Mouse (Mus musculus) intestine, embryonic 14.5 days (tissue): Measurements from ENCODE around the gene Tyk2. TPM values are rescaled to one million over a fixed set of nuclear protein-coding genes. Genes with fewer than 3 reads are reported as not detected.

Experiments
- ATAC-seq: fragments of 200-750 bp; cut with Nextera tagmentation; replicated peaks from 2 replicates; pipeline ENCODE4 v1.8.0; 2017; ENCODE audit warnings: low read depth, moderate number of reproducible peaks, moderate TSS enrichment, moderate library complexity; ENCODE audit not compliant: low FRiP score, low TSS enrichment
- DNase-seq: peaks from one replicate; pipeline ENCODE4 v3.0.0-alpha.2; 2018; ENCODE audit warnings: low spot score
- H3K27ac ChIP-seq: fragments of 300-500 bp; sonication (generic); 2 replicates; pipeline ENCODE4 v1.5.1; 2014; ENCODE audit warnings: low read depth, mild to moderate bottlenecking, control low read depth
- H3K27me3 ChIP-seq: fragments of 300-500 bp; sonication (generic); replicated peaks from 2 replicates; pipeline ENCODE4 v1.6.1; 2014; ENCODE audit warnings: low read length, control low read depth; ENCODE audit not compliant: control insufficient read depth, insufficient read depth
- H3K36me3 ChIP-seq: fragments of 300-500 bp; sonication (generic); 2 replicates; pipeline ENCODE4 v1.6.1; 2014; ENCODE audit warnings: low read length, control low read depth; ENCODE audit not compliant: control insufficient read depth, insufficient read depth
- H3K4me1 ChIP-seq: fragments of 300-500 bp; sonication (generic); replicated peaks from 2 replicates; pipeline ENCODE4 v1.6.1; 2014; ENCODE audit warnings: low read length, control low read depth, mixed read lengths; ENCODE audit not compliant: control insufficient read depth, insufficient read depth
- H3K4me2 ChIP-seq: fragments of 300-500 bp; sonication (generic); 2 replicates; pipeline ENCODE4 v1.6.1; 2014; ENCODE audit warnings: low read length
- H3K4me3 ChIP-seq: fragments of 300-500 bp; sonication (generic); 2 replicates; pipeline ENCODE4 v1.5.1; 2014; ENCODE audit warnings: low read depth, low read length, control low read depth, mixed read lengths
- H3K9ac ChIP-seq: fragments of 300-500 bp; sonication (generic); 2 replicates; pipeline ENCODE4 v1.6.1; 2014; ENCODE audit warnings: mild to moderate bottlenecking, low read length
- H3K9me3 ChIP-seq: fragments of 300-500 bp; sonication (generic); 2 replicates; pipeline ENCODE4 v1.6.1; 2016; ENCODE audit warnings: low read length, control low read depth; ENCODE audit not compliant: control insufficient read depth
- WGBS: fragments of 180-500 bp; shearing (Covaris S2); extraction: QIAGEN DNeasy Blood & Tissue Kit; methylation state at CpG from one replicate; pipeline ENCODE4 v1.1.7; 2014; 5-methylcytosine and 5-hydroxymethylcytosine counted together
- polyA plus RNA-seq: library from polyadenylated mRNA; unstranded; fragments of >200 nt; fragmentation: Nextera tagmentation; extraction: Ambion mirVana; gene quantifications from 2 replicates; pipeline ENCODE4 v1.2.1, GENCODE M21; 2014

Gene Tyk2
- polyA plus RNA-seq, 1 experiment from 2014 or later, result 12.1 TPM

DNA sequence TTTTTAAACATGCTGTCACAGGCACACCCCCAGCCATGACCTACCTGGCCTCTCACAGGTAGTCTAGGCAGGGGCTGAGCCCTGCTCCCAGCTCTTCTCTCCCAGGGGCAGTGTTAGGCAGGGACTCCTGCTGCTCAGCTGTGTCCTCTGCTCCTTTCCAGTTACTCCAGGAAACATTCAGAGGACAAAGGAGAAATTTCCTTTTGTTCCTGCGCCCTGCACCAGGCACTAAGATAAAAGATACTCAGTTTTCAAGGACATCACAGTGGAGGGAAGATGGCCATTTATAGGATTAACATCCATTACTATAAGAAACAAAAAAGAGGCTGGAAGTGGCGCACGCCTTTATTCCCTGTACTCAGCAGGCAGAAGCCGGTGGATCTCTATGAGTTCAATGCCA lies 35.1 kb downstream of the Tyk2 start:
- peaks cover 5% of the 10 kb centered on the region for H3K4me1 ChIP-seq
- no peaks in the 10 kb centered on the region for H3K9me3 ChIP-seq
- no peak for DNase-seq
- H3K9ac ChIP-seq, result no peak overlapping the region
- no peak overlapping the region for H3K4me2 ChIP-seq
- no peak overlapping the region for H3K27ac ChIP-seq
- no peaks in the 10 kb centered on the region for H3K36me3 ChIP-seq
- no peak overlapping the region for H3K4me3 ChIP-seq
- H3K27me3 ChIP-seq, result no peaks in the 10 kb centered on the region
- WGBS, result 90% methylated on average over 4 of the region's 4 CpGs
- no peak for ATAC-seq

DNA sequence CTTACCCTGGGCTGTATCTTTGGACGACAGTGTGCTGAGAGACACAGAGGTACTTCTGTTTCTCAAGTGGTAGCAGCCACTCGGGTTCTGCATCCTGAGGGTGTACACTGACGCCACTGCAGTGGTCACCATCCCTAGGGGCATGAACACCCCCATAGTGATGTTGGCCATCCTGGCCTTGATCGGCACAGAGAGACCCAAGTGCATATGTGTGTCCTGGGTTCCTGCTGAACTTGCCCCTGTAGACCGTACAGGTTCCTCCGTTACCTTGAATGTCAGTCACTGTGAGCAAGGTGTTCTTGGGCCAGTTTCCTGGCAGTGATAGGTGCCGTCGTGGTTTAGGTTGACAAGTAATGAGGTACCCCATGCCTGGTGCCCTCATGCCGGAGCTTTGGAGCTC lies 37.6 kb downstream of the Tyk2 start:
- ATAC-seq (no peak), DNase-seq (no peak)
- Histone ChIP-seq H3K9ac (no peak overlapping the region), H3K4me3 (no peak overlapping the region), H3K9me3 (no peaks in the 10 kb centered on the region), H3K4me2 (no peak overlapping the region), H3K4me1 (peaks cover 12% of the 10 kb centered on the region), H3K27me3 (no peaks in the 10 kb centered on the region), H3K27ac (no peak overlapping the region), H3K36me3 (peaks cover 17% of the 10 kb centered on the region)
- 95% methylated on average over 9 of the region's 9 CpGs for WGBS

DNA sequence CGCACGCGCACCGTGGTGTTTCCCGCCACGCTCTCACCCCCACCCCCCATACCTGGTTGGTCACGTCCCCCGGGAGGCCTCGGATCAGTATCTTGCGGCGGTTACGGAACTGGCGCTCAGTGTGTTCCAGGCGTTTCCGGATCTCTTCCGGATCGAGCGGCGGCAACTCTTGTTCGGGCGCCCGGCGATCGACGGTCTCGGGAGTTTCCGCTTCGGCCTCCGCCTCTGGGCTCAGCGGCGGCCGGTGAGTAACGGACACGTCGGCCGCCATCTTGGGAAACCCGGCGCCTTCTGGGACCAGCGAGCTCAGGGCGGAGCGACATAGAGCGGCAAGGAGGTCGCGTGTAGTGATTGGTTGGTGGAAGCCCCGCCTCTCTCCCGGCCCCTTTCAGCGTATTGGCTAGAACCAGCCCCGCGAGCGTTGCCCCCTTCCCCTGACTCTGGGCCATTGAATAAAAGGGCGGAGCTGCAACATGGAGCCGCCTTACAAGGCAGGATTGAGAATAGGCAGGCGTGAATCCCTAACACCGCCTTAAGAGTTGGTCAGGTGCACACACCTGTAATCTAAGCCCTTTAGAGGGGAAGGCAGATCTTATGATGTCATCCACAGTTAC lies 39.2 kb downstream of the Tyk2 start, which contains the start of the genes Gm38431 and Raver1:
Gene Gm38431, minus strand, starts transcription at position 291 of the 614 bp plus-strand sequence.
Gene Raver1, minus strand, starts transcription at position 302 of the 614 bp plus-strand sequence.
- Histone ChIP-seq H3K9ac (peak within 1 kb of the TSS; percentile 81), H3K27ac (peak within 1 kb of the TSS; percentile 90), H3K9me3 (no peaks in the 10 kb centered on the region), H3K4me2 (peak within 1 kb of the TSS; percentile 81), H3K36me3 (peaks cover 32% of the 10 kb centered on the region), H3K4me3 (peak within 1 kb of the TSS; percentile 87), H3K4me1 (peaks cover 12% of the 10 kb centered on the region), H3K27me3 (no peaks in the 10 kb centered on the region)
- under 1% methylated on average over 54 of the region's 54 CpGs for WGBS
- DNase-seq, result peak; percentile 95
- ATAC-seq, result peak; percentile 99

DNA sequence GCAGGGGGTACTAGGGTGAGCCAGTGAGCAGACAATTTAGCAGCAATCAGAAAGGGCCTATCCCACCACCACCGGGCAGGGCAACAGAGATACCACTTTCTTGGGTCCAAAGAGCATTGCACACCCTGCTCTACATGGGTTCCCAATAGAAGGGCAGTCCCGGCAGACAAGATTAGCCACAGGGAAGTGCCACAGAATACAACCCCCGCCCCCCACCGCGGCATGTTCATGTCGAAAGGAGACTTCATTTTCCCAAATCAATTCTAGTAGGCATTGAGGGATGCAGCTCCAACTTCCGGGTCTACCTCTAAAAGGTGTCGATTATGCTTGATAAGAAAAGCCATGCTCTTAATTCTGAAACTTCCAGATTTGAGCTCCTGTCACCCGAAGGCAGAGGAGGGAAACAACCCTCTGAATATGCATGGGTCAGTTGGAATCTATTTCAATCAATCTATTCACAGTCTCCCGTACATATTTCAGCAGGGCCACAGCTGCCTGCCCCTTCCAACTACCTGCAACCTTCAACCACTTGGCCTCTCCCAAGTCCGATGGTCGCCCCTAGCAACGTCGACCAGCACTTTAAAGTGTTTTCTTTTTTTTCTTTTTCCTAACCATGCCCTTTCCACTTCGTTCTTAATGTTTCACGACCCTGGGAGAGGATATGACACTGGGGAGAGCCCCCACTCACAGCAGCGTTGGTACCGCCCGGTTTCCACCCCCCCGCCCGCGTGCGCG lies 39.9 kb downstream of the Tyk2 start:
- Histone ChIP-seq H3K9me3 (no peaks in the 10 kb centered on the region), H3K36me3 (peaks cover 39% of the 10 kb centered on the region), H3K4me2 (peak overlapping the region; percentile 81), H3K27ac (peak overlapping the region; percentile 90), H3K4me1 (peaks cover 12% of the 10 kb centered on the region), H3K4me3 (peak overlapping the region; percentile 87), H3K27me3 (no peaks in the 10 kb centered on the region), H3K9ac (peak overlapping the region; percentile 81)
- ATAC-seq (peak; percentile 21; the same call in 1 of the 2 replicates), DNase-seq (no peak)
- WGBS, result 4% methylated on average over 24 of the region's 24 CpGs

DNA sequence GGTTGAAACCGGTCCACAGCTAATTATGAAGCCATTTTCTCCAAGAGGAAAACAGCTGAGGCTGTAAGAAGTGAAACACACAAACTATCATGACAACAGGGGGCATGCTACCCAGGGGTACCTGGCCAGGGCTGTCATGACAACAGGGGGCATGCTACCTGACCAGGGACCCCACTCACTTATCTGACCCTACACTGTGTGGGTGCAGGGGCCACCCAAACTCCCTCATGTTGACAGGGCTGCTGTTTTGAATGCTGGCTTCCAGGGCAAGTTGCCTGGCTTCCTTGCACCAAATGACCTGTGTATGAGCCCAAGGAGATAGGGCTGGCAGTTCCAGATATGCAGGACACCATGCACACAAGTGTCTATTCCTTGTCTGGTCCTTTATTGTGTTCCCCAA lies 40.5 kb downstream of the Tyk2 start:
- WGBS, result 78% methylated on average over 1 of the region's 1 CpGs
- peaks cover 12% of the 10 kb centered on the region for H3K4me1 ChIP-seq
- peak overlapping the region; percentile 81 for H3K9ac ChIP-seq
- H3K4me3 ChIP-seq, result peak overlapping the region; percentile 87
- no peak for ATAC-seq
- peaks cover 45% of the 10 kb centered on the region for H3K36me3 ChIP-seq
- H3K27ac ChIP-seq, result no peak overlapping the region
- peak overlapping the region; percentile 81 for H3K4me2 ChIP-seq
- no peaks in the 10 kb centered on the region for H3K9me3 ChIP-seq
- H3K27me3 ChIP-seq, result no peaks in the 10 kb centered on the region
- DNase-seq, result no peak

DNA sequence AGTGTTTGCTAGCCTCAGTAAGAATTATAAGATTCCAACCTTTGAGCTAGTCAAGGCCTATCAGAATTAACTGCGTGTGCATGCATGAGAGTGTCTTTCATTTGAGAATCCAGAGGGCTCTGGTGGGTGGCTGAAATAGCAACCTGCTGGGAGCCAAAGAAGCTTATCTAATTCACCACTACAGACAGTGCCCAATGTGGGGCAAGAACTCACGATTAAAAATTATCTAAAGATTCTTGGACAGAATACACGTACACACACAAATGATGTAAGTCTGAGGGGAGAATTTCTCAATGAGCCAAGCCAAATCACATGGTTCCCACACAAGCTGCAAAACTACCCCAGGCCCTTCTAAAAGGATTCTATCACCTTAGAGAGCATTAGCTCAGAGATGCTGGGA lies 47.7 kb downstream of the Tyk2 start:
- WGBS, result 88% methylated on average over 3 of the region's 3 CpGs
- no peak overlapping the region for H3K4me3 ChIP-seq
- H3K27me3 ChIP-seq, result no peaks in the 10 kb centered on the region
- DNase-seq (no peak), ATAC-seq (no peak)
- no peak overlapping the region for H3K27ac ChIP-seq
- no peak overlapping the region for H3K4me2 ChIP-seq
- no peaks in the 10 kb centered on the region for H3K9me3 ChIP-seq
- H3K4me1 ChIP-seq, result no peaks in the 10 kb centered on the region
- peaks cover 96% of the 10 kb centered on the region for H3K36me3 ChIP-seq
- H3K9ac ChIP-seq, result no peak overlapping the region

DNA sequence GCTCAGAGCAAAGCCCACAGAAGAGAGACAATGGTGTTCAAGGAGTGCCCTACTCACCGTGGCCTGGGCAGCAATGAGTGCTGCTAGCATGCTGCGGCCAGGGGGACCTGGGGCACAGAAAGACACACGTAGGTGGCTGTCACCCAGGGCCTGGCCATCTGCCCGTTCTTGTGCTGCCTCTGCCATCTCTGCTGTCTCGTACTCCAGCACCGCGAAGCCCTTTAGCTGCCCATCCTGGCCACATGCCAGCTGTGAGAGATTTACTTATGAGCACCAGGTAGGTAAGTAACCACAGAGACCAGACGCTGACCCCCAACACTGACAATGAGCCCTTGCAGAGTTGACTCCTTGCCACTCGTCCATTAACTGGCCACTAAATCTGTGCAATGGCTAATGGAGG lies 49.9 kb downstream of the Tyk2 start:
- Histone ChIP-seq H3K36me3 (peaks cover 96% of the 10 kb centered on the region), H3K4me2 (no peak overlapping the region), H3K27me3 (no peaks in the 10 kb centered on the region), H3K27ac (no peak overlapping the region), H3K4me1 (no peaks in the 10 kb centered on the region), H3K9me3 (no peaks in the 10 kb centered on the region), H3K9ac (no peak overlapping the region), H3K4me3 (no peak overlapping the region)
- ATAC-seq (no peak), DNase-seq (no peak)
- 88% methylated on average over 9 of the region's 9 CpGs for WGBS

DNA sequence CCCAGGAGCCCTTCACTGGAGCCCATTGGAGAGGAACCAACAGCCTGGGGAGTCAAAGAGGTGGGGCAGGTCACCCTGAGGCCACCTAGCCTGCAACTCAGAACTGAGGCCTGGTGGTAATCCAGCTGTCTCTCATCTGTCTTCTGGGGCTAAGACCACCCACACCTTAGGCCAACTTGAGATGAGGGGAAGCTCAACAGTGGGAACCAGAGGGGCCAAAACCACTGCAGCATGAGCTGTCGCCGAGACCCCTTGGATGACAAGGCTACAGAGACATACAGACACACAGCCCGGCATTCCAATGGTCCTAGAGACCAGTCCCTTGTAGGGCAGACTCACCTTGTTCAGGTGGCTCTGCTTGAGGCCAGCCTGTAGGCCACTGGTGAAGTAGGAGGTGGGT lies 55.4 kb downstream of the Tyk2 start:
- 0 out of 2 replicates have a peak, but pooled peaks cover 6% of the 10 kb centered on the region for H3K4me1 ChIP-seq
- WGBS, result 91% methylated on average over 3 of the region's 3 CpGs
- ATAC-seq (no peak), DNase-seq (no peak)
- H3K27me3 ChIP-seq, result no peaks in the 10 kb centered on the region
- H3K4me2 ChIP-seq, result no peak overlapping the region
- H3K9ac ChIP-seq, result no peak overlapping the region
- H3K4me3 ChIP-seq, result no peak overlapping the region
- H3K9me3 ChIP-seq, result no peaks in the 10 kb centered on the region
- no peak overlapping the region for H3K27ac ChIP-seq
- peaks cover 68% of the 10 kb centered on the region for H3K36me3 ChIP-seq
